Mouse (Mus musculus) inflammation-experienced regulatory T-cells (primary cell): ENCODE results near the gene Ntn4. TPM values are rescaled to one million over a fixed set of nuclear protein-coding genes. Genes with fewer than 3 reads are reported as not detected.

ENCODE experiments used
- polyA plus RNA-seq, 2 experiments: library from polyadenylated mRNA; unstranded; fragments of 100-300 nt; shearing (Covaris generic); gene quantifications; one replicate each; pipeline ENCODE4 v1.2.1; 2017

The Ntn4 gene
- 1 to 10 TPM in 1 of 2 experiments, under 1 TPM in 1; 0.83 to 1.7 TPM for polyA plus RNA-seq

DNA sequence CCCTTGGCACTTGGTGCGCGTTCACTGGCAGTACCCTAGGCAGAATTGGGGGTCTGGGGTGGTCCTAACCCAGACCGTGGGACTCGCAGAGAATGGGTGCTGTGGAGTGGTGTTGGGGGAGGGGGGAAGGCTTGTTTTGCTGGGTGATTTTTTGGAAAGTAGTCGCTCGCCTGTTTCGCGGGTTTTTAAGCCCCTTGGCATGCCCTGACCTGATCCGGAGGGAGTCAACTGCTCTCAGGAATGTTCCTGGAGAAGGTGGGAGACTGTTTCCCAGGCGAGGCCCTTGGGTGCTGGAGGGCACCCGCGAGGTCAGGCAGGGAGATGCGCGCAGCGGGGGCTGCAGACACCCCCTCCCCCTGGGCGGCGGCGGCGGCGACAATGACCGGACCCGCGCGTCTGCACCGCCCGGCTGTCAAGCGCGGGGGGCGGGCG, at the start of gene Ntn4:
Gene Ntn4, plus strand, starts transcription at position 161 of the 432 bp plus-strand sequence.

Other genes starting within 250 kb of the Ntn4 start
- 100 to 1,000 TPM; 251 to 272 TPM for gene Lta4h, start 187.3 kb upstream of the Ntn4 start, polyA plus RNA-seq
- gene Hal, start 151.9 kb upstream of the Ntn4 start, polyA plus RNA-seq: not detected
- 1 to 10 TPM in 1 of 2 experiments, under 1 TPM in 1; 0.31 to 1.0 TPM for gene Amdhd1, start 100.6 kb upstream of the Ntn4 start, polyA plus RNA-seq
- gene Ccdc38, start 100.0 kb upstream of the Ntn4 start, polyA plus RNA-seq: under 1 TPM; 0.24 to 0.90 TPM
- 10 to 100 TPM; 43.3 to 45.1 TPM for gene Snrpf, start 51.0 kb upstream of the Ntn4 start, polyA plus RNA-seq
- gene Usp44, start 190.9 kb downstream of the Ntn4 start, polyA plus RNA-seq: under 1 TPM in 1 of 2 experiments, not detected in 1; 0.73 TPM